13 mouse cellular contexts compared by ENCODE assay signal in genomic region chr2:93961716-93962115, GRCm38 (mm10). TPM values are rescaled to one million over a fixed set of nuclear protein-coding genes. Genes with fewer than 3 reads are reported as not detected.
DNase-seq lines count a peak whose midpoint lies in the region; ATAC-seq and TF ChIP-seq lines count a peak whose summit lies in the region.
"Had no signal": no experiment of that assay in that cellular context is flagged by ENCODE, and none has a peak within 500 bp of the region (broad histone marks: within the 10 kb centered on the region; RNA-seq: fewer than 3 reads in every experiment).

No protein-coding gene starts in this region.

- TF ChIP-seq EP300 in lung, postnatal 0 days (IDR thresholded peaks at IDR 0.05): no peak

- peak; percentile 25 for ATAC-seq in lung, postnatal 0 days
- no peak for ATAC-seq in erythroblast, adult 5-6 weeks (replicated peaks; ENCODE audit: low FRiP score, poor library complexity, severe bottlenecking)

- no peak overlapping the region for H3K4me3 ChIP-seq in lung, postnatal 0 days (ENCODE audit: low read depth, low read length)
- H3K4me3 ChIP-seq: embryonic facial prominence, embryonic 12.5 days had no signal

- H3K4me2 ChIP-seq in lung, postnatal 0 days (replicated peaks; ENCODE audit: low read depth, low read length): no peak overlapping the region
- H3K4me2 ChIP-seq: embryonic facial prominence, embryonic 12.5 days had no signal

- peak; percentile 85 for DNase-seq in left cerebral cortex, postnatal 4 days
- no peak for DNase-seq in left cerebral cortex, adult 18-20 months (ENCODE audit: low spot score in 2 of 2)
- peak; percentile 93 for DNase-seq in cerebellum, adult 11-12 months
- DNase-seq in gastrocnemius, postnatal 10 days: peak; percentile 33
- DNase-seq in lung, postnatal 0 days (ENCODE audit: low spot score): peak; percentile 39
- no peak for DNase-seq in left cerebral cortex, postnatal 14 days (ENCODE audit: low spot score in 2 of 2)

- H3K9me3 ChIP-seq in lung, postnatal 0 days (ENCODE audit: low read length): no peaks in the 10 kb centered on the region
- H3K9me3 ChIP-seq: embryonic facial prominence, embryonic 12.5 days had no signal

- intact Hi-C loops in left cerebral cortex, postnatal 4 days (cut with DNase I): no loop called here
- intact Hi-C loops in left cerebral cortex, postnatal 14 days (cut with DNase I): no loop called here

- H3K36me3 ChIP-seq in lung, postnatal 0 days (ENCODE audit: insufficient read depth, low read length): no peaks in the 10 kb centered on the region
- H3K36me3 ChIP-seq: embryonic facial prominence, embryonic 12.5 days; G1E had no signal

- peaks cover 3% of the 10 kb centered on the region; the same call in 1 of the 2 replicates for H3K4me1 ChIP-seq in lung, postnatal 0 days (ENCODE audit: insufficient read depth, low read depth, low read length)

- no peaks in the 10 kb centered on the region for H3K27me3 ChIP-seq in lung, postnatal 0 days (replicated peaks; ENCODE audit: insufficient read depth, low read length)

- TF ChIP-seq CTCF in lung, postnatal 0 days (IDR thresholded peaks at IDR 0.05): no peak

- no peak overlapping the region for H3K9ac ChIP-seq in lung, postnatal 0 days (replicated peaks; ENCODE audit: low read depth)
- H3K9ac ChIP-seq: embryonic facial prominence, embryonic 12.5 days had no signal

- 55% methylated on average over 8 of the region's 8 CpGs for WGBS in lung, postnatal 0 days

- no peak overlapping the region for H3K27ac ChIP-seq in lung, postnatal 0 days (ENCODE audit: low read length)
- H3K27ac ChIP-seq: embryonic facial prominence, embryonic 12.5 days had no signal

RNA-seq across cellular contexts. Expression of gene Gm13889, which starts 4.7 kb away (rescaled TPM):
- total RNA-seq in left cerebral cortex, postnatal 4 days (2021): 10 to 100 TPM; 44.3 to 45.6 TPM
- 10 to 100 TPM; 54.6 to 63.1 TPM for total RNA-seq in left cerebral cortex, adult 18-20 months (2021)
- 10 to 100 TPM; 14.4 to 19.7 TPM for total RNA-seq in gastrocnemius, postnatal 10 days (2021)
- polyA plus RNA-seq in lung, postnatal 0 days (2015; fragmentation: Nextera tagmentation; extraction: Ambion mirVana): 62.6 and 64.6 TPM in 2 replicates
- total RNA-seq in erythroblast, adult 5-6 weeks (2015; ENCODE audit: low replicate concordance): not detected in 2 replicates
- not detected in 2 replicates for total RNA-seq in erythroblast, adult 5-6 weeks (2017; ENCODE audit: low replicate concordance)
- 10 to 100 TPM; 62.3 to 73.1 TPM for total RNA-seq in left cerebral cortex, postnatal 14 days (2021)
- total RNA-seq: G1E; megakaryocyte-erythroid progenitor cell, adult 5-6 weeks had no signal

RNA-seq across cellular contexts. Expression of gene Gm27027, which starts 34.4 kb away (rescaled TPM):
- not detected for total RNA-seq in left cerebral cortex, postnatal 4 days (2021)
- 1 to 10 TPM in 1 of 2 experiments, not detected in 1; 1.0 TPM for total RNA-seq in left cerebral cortex, adult 18-20 months (2021)
- total RNA-seq in gastrocnemius, postnatal 10 days (2021): under 1 TPM in 1 of 2 experiments, not detected in 1; 0.54 TPM
- not detected in 2 replicates for polyA plus RNA-seq in lung, postnatal 0 days (2015; fragmentation: Nextera tagmentation; extraction: Ambion mirVana)
- total RNA-seq in erythroblast, adult 5-6 weeks (2015; ENCODE audit: low replicate concordance): not detected in 2 replicates
- not detected in 2 replicates for total RNA-seq in erythroblast, adult 5-6 weeks (2017; ENCODE audit: low replicate concordance)
- total RNA-seq in left cerebral cortex, postnatal 14 days (2021): not detected
- total RNA-seq: adrenal gland, postnatal 36 days; G1E; megakaryocyte-erythroid progenitor cell, adult 5-6 weeks had no signal
- polyA plus RNA-seq: embryonic facial prominence, embryonic 12.5 days; G1E; limb, embryonic 11.5 days; neural tube, embryonic 14.5 days had no signal

RNA-seq across cellular contexts. Expression of gene Alkbh3, which starts 48.9 kb away (rescaled TPM):
- total RNA-seq in left cerebral cortex, postnatal 4 days (2021): 10 to 100 TPM; 33.7 to 43.3 TPM
- total RNA-seq in left cerebral cortex, adult 18-20 months (2021): 10 to 100 TPM; 24.1 to 28.0 TPM
- 10 to 100 TPM; 61.1 to 65.6 TPM for total RNA-seq in gastrocnemius, postnatal 10 days (2021)
- 46.1 and 59.9 TPM in 2 replicates for polyA plus RNA-seq in lung, postnatal 0 days (2015; fragmentation: Nextera tagmentation; extraction: Ambion mirVana)
- 16.9 and 23.6 TPM in 2 replicates for total RNA-seq in erythroblast, adult 5-6 weeks (2015; ENCODE audit: low replicate concordance)
- total RNA-seq in erythroblast, adult 5-6 weeks (2017; ENCODE audit: low replicate concordance): 2.2 and 10.2 TPM in 2 replicates
- 10 to 100 TPM; 23.7 to 25.1 TPM for total RNA-seq in left cerebral cortex, postnatal 14 days (2021)

Comparison
In these comparisons a context has a peak if more than half of its experiments do, and no peak if none do; other contexts are left out.
1. DNase-seq: peak in left cerebral cortex, postnatal 4 days (single experiment), cerebellum, adult 11-12 months (single experiment), gastrocnemius, postnatal 10 days (single experiment) and lung, postnatal 0 days (single experiment); none in left cerebral cortex, adult 18-20 months (0 of 2) and left cerebral cortex, postnatal 14 days (0 of 2).
2. RNA of gene Gm13889, which starts 4.7 kb away (total RNA-seq): 62.3 to 73.1 TPM in left cerebral cortex, postnatal 14 days, 54.6 to 63.1 TPM in left cerebral cortex, adult 18-20 months, 44.3 to 45.6 TPM in left cerebral cortex, postnatal 4 days and 14.4 to 19.7 TPM in gastrocnemius, postnatal 10 days; not detected in erythroblast, adult 5-6 weeks; every median in the first group is over 10 times any median in the second.